Mouse (Mus musculus) intestine, postnatal 0 days (tissue): ENCODE measurements around the gene Guca2a. TPM values are rescaled to one million over a fixed set of nuclear protein-coding genes. Genes with fewer than 3 reads are reported as not detected.

Experiments used
- ATAC-seq: fragments of 200-750 bp; cut with Nextera tagmentation; 2 replicates; pipeline ENCODE4 v1.8.0; 2017; ENCODE audit warnings: mild to moderate bottlenecking, moderate TSS enrichment, moderate library complexity
- H3K27ac ChIP-seq: fragments of 300-500 bp; sonication (generic); 2 replicates; pipeline ENCODE4 v1.5.1; 2014; ENCODE audit warnings: mild to moderate bottlenecking, low read depth, low read length, moderate library complexity
- H3K27me3 ChIP-seq: fragments of 300-500 bp; sonication (generic); replicated peaks from 2 replicates; pipeline ENCODE4 v1.6.1; 2014; ENCODE audit warnings: low read length, mixed read lengths; ENCODE audit not compliant: control insufficient read depth, insufficient read depth
- H3K36me3 ChIP-seq: fragments of 300-500 bp; sonication (generic); 2 replicates; pipeline ENCODE4 v1.6.1; 2014; ENCODE audit warnings: mild to moderate bottlenecking, moderate library complexity; ENCODE audit not compliant: control insufficient read depth, insufficient read depth
- H3K4me1 ChIP-seq: fragments of 300-500 bp; sonication (generic); replicated peaks from 2 replicates; pipeline ENCODE4 v1.6.1; 2014; ENCODE audit warnings: antibody characterized with exemption, low read length, mixed read lengths; ENCODE audit not compliant: control insufficient read depth, insufficient read depth
- H3K4me2 ChIP-seq: fragments of 300-500 bp; sonication (generic); replicated peaks from 2 replicates; pipeline ENCODE4 v1.6.1; 2014; ENCODE audit warnings: low read depth, mild to moderate bottlenecking, moderate library complexity
- H3K4me3 ChIP-seq: fragments of 300-500 bp; sonication (generic); 2 replicates; pipeline ENCODE4 v1.5.1; 2014; ENCODE audit warnings: low read depth, low read length
- H3K9ac ChIP-seq: fragments of 300-500 bp; sonication (generic); 2 replicates; pipeline ENCODE4 v1.6.1; 2014; ENCODE audit warnings: mild to moderate bottlenecking, low read depth, low read length
- H3K9me3 ChIP-seq: fragments of 300-500 bp; sonication (generic); 2 replicates; pipeline ENCODE4 v1.6.1; 2016; ENCODE audit warnings: mixed run types; ENCODE audit not compliant: control insufficient read depth
- CTCF ChIP-seq: sonication (generic); IDR thresholded peaks from 2 replicates; pipeline ENCODE4 v1.5.1; 2016; ENCODE audit warnings: low read depth, mild to moderate bottlenecking, control low read depth, antibody characterized with exemption, moderate library complexity
- WGBS: fragments of 180-500 bp; shearing (Covaris S2); extraction: QIAGEN DNeasy Blood & Tissue Kit; methylation state at CpG from one replicate; pipeline ENCODE4 v1.1.7; 2014; 5-methylcytosine and 5-hydroxymethylcytosine counted together
- polyA plus RNA-seq: library from polyadenylated mRNA; unstranded; fragments of >200 nt; fragmentation: Nextera tagmentation; extraction: Ambion mirVana; gene quantifications from 2 replicates; pipeline ENCODE4 v1.2.1, GENCODE M21; 2015

Guca2a gene
- polyA plus RNA-seq, 1 experiment from 2014 or later: 1,981 TPM

DNA sequence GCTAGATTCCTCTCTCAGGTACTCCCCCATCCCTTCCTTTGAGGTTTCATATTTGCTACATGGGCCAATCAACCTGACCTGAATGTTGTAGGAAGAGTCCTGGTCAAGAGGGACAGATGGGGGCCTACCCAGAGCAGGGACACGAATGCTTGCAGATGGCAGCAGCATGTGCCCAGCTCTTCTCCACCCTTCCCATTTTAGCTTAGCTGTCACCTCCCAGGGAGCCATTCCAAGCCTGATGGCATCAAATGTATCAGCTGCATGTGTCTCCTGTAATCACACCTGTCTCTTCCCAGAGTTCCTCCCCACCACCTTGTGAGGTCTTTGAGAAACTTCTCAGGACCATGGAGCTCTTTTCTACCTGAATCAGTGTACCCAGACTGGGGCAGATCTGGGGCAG is 19.5 kb downstream of the Guca2a start:
- 73% methylated on average over 1 of the region's 1 CpGs for WGBS
- Histone ChIP-seq H3K4me2 (peak overlapping the region; percentile 48), H3K4me3 (no peak overlapping the region), H3K36me3 (no peaks in the 10 kb centered on the region), H3K9me3 (no peaks in the 10 kb centered on the region; the same call in 1 of the 2 replicates), H3K9ac (no peak overlapping the region), H3K27me3 (no peaks in the 10 kb centered on the region), H3K4me1 (peaks cover 3% of the 10 kb centered on the region; the same call in 1 of the 2 replicates), H3K27ac (no peak overlapping the region)
- ATAC-seq: no peak
- TF ChIP-seq CTCF: no peak

DNA sequence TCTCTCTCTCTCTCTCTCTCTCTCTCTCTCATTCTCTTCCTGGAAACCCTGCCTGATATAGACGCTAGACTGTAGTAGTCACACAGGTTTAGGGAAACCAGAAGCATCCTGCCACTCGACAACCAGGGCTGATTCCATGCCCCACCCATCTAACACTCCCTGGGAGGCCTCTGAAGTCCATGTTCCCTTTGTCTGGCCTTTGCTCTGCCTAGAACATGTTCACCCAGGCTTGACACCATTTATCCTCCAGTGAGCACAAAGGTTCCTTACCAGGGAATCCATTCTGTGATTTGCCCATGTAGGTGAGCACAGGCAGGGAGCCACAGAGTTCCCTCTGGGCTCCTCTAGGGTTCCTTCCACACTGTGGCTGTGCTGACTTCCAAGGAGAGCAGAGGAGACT is 20.7 kb downstream of the Guca2a start:
- 19% methylated on average over 2 of the region's 2 CpGs for WGBS
- H3K4me2 ChIP-seq: peak overlapping the region; percentile 48
- H3K4me1 ChIP-seq: peaks cover 3% of the 10 kb centered on the region; the same call in 1 of the 2 replicates
- no peaks in the 10 kb centered on the region for H3K27me3 ChIP-seq
- no peaks in the 10 kb centered on the region for H3K36me3 ChIP-seq
- peak; percentile 60 for ATAC-seq
- peak overlapping the region; percentile 11; the same call in 1 of the 2 replicates for H3K4me3 ChIP-seq
- no peak for TF ChIP-seq CTCF
- peak overlapping the region; percentile 86 for H3K27ac ChIP-seq
- no peak overlapping the region for H3K9ac ChIP-seq
- H3K9me3 ChIP-seq: no peaks in the 10 kb centered on the region; the same call in 1 of the 2 replicates

DNA sequence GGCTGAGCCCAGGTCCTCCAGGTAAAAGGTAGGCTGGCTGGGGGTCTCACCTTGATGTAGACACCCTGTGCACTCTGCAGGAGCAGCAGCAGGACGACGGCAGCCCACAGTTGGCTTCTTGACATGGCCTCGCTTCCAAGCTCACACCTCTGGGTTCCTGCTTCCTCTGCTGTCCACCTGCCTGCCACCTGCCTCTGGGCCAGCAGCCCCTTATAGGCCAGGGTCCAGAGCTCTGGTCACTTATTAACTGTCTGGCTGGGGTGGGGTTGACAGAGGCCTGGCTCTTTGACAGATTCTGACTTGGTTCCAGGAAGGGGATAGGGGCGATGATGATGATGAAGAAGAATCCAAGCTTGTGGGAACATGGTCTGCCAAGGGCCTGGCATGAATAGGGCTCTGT is 21.2 kb downstream of the Guca2a start, which contains the start of gene Guca2b:
Gene Guca2b, minus strand, starts transcription at position 224 of the 400 bp plus-strand sequence.
- peak within 1 kb of the TSS; percentile 11; the same call in 1 of the 2 replicates for H3K4me3 ChIP-seq
- no peaks in the 10 kb centered on the region for H3K27me3 ChIP-seq
- no peak for TF ChIP-seq CTCF
- 49% methylated on average over 4 of the region's 4 CpGs for whole genome bisulfite sequencing
- peak within 1 kb of the TSS; percentile 86 for H3K27ac ChIP-seq
- no peaks in the 10 kb centered on the region for H3K36me3 ChIP-seq
- peaks cover 3% of the 10 kb centered on the region; the same call in 1 of the 2 replicates for H3K4me1 ChIP-seq
- H3K9ac ChIP-seq: peak within 1 kb of the TSS; percentile 31; the same call in 1 of the 2 replicates
- peak within 1 kb of the TSS; percentile 48 for H3K4me2 ChIP-seq
- H3K9me3 ChIP-seq: no peaks in the 10 kb centered on the region
- ATAC-seq: peak; percentile 22

DNA sequence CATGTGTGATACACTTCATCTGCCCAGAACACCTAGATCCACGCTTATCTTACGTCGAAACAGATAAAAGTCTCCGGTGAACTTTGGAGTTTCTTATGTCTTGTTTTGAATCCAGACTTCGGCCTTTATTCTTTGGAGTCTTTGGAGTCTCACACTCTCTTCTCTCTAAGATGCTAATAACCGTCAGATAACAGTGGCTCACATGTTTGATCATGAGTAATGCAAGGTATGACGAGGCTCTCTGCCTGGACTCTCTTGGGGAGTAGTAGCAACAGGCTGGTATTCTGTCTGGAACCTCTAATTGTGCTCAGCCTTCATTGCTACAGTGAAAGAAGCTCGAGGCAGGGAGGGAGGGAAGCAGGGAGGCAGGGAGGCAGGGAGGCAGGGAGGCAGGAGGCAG is 22.5 kb downstream of the Guca2a start:
- Histone ChIP-seq H3K9ac (peak overlapping the region; percentile 31; the same call in 1 of the 2 replicates), H3K27me3 (no peaks in the 10 kb centered on the region), H3K27ac (peak overlapping the region; percentile 86), H3K4me2 (no peak overlapping the region; the same call in 1 of the 2 replicates), H3K36me3 (no peaks in the 10 kb centered on the region), H3K4me3 (no peak overlapping the region), H3K4me1 (peaks cover 3% of the 10 kb centered on the region; the same call in 1 of the 2 replicates), H3K9me3 (no peaks in the 10 kb centered on the region)
- WGBS: 45% methylated on average over 8 of the region's 8 CpGs
- peak; percentile 82 for ATAC-seq
- no peak for TF ChIP-seq CTCF

DNA sequence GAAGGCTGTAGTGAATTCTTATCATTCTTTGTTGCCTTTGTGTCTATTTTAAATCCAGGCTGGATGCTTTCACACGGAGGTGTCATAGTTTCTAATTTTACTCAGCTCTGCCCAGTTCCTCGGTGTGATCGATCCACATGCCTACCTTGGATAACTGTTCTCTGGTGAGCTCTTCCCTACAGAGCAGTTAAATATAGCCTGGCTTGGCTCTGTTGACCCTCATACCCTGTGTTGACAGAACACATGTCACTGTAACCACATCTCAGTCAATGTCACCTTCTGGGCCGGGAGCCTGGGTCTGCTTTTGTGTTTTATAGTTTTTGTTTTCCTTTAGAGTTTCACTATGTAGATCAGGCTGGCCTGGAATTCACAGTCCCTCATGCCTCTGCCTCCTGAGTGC is 24.6 kb downstream of the Guca2a start:
- no peak for ATAC-seq
- Histone ChIP-seq H3K27ac (no peak overlapping the region), H3K36me3 (no peaks in the 10 kb centered on the region), H3K27me3 (no peaks in the 10 kb centered on the region), H3K4me1 (peaks cover 3% of the 10 kb centered on the region; the same call in 1 of the 2 replicates), H3K9me3 (no peaks in the 10 kb centered on the region), H3K9ac (no peak overlapping the region), H3K4me2 (no peak overlapping the region), H3K4me3 (no peak overlapping the region)
- no peak for TF ChIP-seq CTCF
- WGBS: 54% methylated on average over 4 of the region's 4 CpGs

DNA sequence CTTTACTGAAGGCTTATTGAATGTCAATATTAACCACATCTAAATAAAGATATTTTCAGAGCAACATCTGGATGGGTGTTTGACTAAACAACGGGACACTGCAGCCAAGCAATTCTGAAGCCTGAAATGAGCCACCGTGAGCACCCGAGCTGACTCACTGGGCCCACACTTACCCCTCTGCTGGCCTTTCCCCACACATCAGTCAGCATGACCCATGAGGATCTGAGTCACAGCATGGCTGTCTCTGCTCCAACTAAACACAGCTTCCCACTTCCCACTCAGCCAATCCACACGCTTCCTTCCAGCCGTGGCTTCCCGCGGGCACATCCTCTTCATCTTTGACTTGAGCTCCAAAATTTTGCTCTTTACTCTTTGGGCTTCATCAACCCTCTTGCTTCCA is 25.5 kb downstream of the Guca2a start:
- H3K36me3 ChIP-seq: no peaks in the 10 kb centered on the region
- H3K27me3 ChIP-seq: no peaks in the 10 kb centered on the region
- ATAC-seq: no peak
- no peaks in the 10 kb centered on the region; the same call in 1 of the 2 replicates for H3K4me1 ChIP-seq
- TF ChIP-seq CTCF: no peak
- WGBS: 80% methylated on average over 7 of the region's 7 CpGs
- no peak overlapping the region for H3K4me3 ChIP-seq
- no peak overlapping the region for H3K4me2 ChIP-seq
- no peak overlapping the region for H3K9ac ChIP-seq
- H3K9me3 ChIP-seq: no peaks in the 10 kb centered on the region
- no peak overlapping the region for H3K27ac ChIP-seq
